Mouse (Mus musculus) embryonic fibroblast, embryonic 13.5 days (primary cell): ENCODE data around the gene Ryr2.

Source experiments
- CTCF ChIP-seq: IDR thresholded peaks from 2 replicates; pipeline ENCODE4 v1.5.1; 2011; ENCODE audit warnings: mild to moderate bottlenecking, control low read depth, low read length, moderate library complexity, borderline replicate concordance; ENCODE audit not compliant: insufficient read depth
- POLR2A ChIP-seq: IDR thresholded peaks from 2 replicates; pipeline ENCODE4 v1.6.1; 2011; ENCODE audit warnings: low read depth, mild to moderate bottlenecking, control low read depth, low read length, moderate library complexity

DNA sequence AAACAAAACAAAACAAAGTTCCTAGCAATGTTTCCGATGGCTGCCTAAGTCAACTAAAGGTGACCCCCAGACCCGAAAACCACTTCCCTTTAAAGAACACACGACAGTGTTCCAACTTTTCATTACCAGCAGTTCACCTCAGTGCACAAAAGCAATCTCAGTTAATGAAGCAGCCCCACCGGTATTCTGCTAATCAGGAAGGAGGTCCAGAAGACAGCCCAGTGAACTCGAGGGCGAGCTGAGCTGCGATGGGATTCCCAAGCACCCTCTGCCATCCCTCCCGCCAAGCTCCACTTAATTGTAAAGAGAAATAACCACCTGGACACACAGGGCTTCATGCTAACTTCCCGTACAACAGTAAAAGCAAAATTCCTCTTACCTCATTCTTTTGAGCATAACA is 203.5 kb downstream of the Ryr2 start:
- TF ChIP-seq CTCF, result no peak
- no peak for TF ChIP-seq POLR2A
